Mouse (Mus musculus) bone marrow macrophage, adult 2 months (primary cell): ENCODE measurements around the gene Nhs. TPM values are rescaled to one million over a fixed set of nuclear protein-coding genes. Genes with fewer than 3 reads are reported as not detected.

Source experiments
- H3K27ac ChIP-seq: 2 replicates; pipeline ENCODE4 v1.5.1; 2012; ENCODE audit warnings: low read depth, low read length; ENCODE audit not compliant: insufficient read depth
- H3K4me1 ChIP-seq: 2 replicates; pipeline ENCODE4 v1.6.1; 2012; ENCODE audit warnings: low read length; ENCODE audit not compliant: control insufficient read depth, insufficient read depth
- H3K4me3 ChIP-seq: 2 replicates; pipeline ENCODE4 v1.5.1; 2012; ENCODE audit warnings: mild to moderate bottlenecking, low read length, moderate library complexity; ENCODE audit not compliant: insufficient read depth
- CTCF ChIP-seq: IDR thresholded peaks from 2 replicates; pipeline ENCODE4 v1.5.1; 2012; ENCODE audit warnings: low read depth, mild to moderate bottlenecking, low read length, moderate library complexity
- POLR2A ChIP-seq: IDR thresholded peaks from 2 replicates; pipeline ENCODE4 v1.6.1; 2012; ENCODE audit warnings: mild to moderate bottlenecking, low read depth, low read length, borderline replicate concordance
- polyA plus RNA-seq: library from polyadenylated mRNA; stranded (reverse); fragments of >200 nt; gene quantifications from 2 replicates; pipeline ENCODE4 v1.2.4, GENCODE M21; 2012; ENCODE audit not compliant: missing spikeins, insufficient read depth, insufficient read length

Gene Nhs
- polyA plus RNA-seq, 1 experiment = 0.07 TPM

DNA sequence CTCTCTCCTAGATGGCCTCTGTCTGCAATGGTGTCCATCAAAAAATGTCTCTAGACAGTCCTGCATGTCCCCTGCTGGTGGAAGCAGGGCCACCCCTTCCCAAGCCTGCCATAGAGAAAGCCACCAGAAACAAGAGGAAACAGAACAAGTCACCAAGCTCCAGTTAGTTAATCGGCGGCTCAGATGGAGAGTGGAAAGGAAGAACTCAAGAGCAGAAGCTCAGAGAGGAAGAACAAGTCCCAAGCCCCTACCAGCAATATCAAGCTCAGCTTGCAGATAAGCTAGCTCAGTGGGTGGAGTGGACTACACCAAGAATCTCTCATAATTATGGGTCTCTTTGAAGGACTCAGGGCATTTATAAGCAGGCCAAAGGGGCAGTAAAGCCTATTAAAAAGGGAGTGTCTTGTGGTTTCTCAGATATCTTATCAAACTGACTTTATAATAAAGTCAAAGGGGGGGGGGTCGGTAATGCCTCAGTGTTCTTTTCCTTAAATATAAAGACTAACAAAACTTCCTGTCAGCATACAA is 139.4 kb downstream of the Nhs start:
- Histone ChIP-seq H3K27ac (no peak overlapping the region), H3K4me3 (no peak overlapping the region), H3K4me1 (no peaks in the 10 kb centered on the region)
- TF ChIP-seq POLR2A (no peak), CTCF (no peak)

DNA sequence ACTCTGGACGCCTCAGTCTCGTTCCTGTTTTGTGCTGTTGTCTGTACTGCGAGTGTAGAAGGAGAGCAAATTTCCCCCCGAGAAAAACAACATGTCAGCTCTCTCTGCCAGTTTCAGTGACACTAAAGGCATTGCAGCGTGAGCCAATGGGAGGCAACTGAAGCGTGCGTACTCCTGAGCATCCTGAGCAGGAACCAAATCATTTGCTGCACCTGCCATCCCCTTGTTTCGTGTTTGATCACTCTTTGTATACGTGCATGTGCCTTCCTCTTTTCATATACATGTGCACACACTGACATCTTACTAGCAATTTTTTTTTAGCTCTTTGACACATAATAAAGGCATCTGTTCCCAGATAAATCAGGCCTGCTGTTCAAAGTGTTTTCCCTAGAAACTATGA is 142.1 kb downstream of the Nhs start:
- Histone ChIP-seq H3K27ac (no peak overlapping the region), H3K4me1 (no peaks in the 10 kb centered on the region), H3K4me3 (no peak overlapping the region)
- no peak for TF ChIP-seq POLR2A

- H3K4me3 ChIP-seq = no peak overlapping the region
- H3K27ac ChIP-seq = no peak overlapping the region
- TF ChIP-seq POLR2A = no peak
- TF ChIP-seq CTCF = no peak
- no peaks in the 10 kb centered on the region for H3K4me1 ChIP-seq
Observed at GRCm38 (mm10) chrX:162012570-162012969, 147.0 kb downstream of the Nhs start.

GRCm38 (mm10) chrX:162009876-162010275 is 149.7 kb downstream of the Nhs start:
- no peak for TF ChIP-seq CTCF
- no peak for TF ChIP-seq POLR2A
- no peak overlapping the region for H3K4me3 ChIP-seq
- H3K4me1 ChIP-seq = no peaks in the 10 kb centered on the region
- H3K27ac ChIP-seq = no peak overlapping the region

DNA sequence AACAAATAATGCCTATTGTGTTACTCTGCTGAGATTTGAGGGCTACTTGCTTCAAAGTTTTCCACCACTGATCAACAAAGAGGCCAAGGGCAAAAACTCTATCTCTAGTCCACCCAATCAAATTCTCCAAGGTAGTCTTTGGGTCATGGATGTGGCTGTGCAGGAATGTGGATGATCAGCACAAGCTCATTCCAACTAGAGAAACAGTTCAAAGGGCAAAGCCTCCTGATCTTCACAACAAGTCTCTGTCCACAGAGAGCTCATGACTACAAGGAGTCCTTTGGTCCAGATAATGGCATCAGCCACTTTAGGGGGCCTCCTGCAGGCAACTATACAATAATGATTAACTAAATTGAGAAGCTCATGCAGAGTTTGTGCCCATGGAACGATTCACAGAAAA is 155.7 kb downstream of the Nhs start:
- no peak for TF ChIP-seq POLR2A
- no peak for TF ChIP-seq CTCF
- no peaks in the 10 kb centered on the region for H3K4me1 ChIP-seq

GRCm38 (mm10) chrX:161998876-161999275 is 160.7 kb downstream of the Nhs start:
- H3K27ac ChIP-seq = no peak overlapping the region
- H3K4me3 ChIP-seq = no peak overlapping the region
- no peaks in the 10 kb centered on the region for H3K4me1 ChIP-seq
- TF ChIP-seq CTCF (no peak), POLR2A (no peak)

More for the DNA sequence above, 155.7 kb downstream of the Nhs start:
- no peak overlapping the region for H3K27ac ChIP-seq
- no peak overlapping the region for H3K4me3 ChIP-seq

DNA sequence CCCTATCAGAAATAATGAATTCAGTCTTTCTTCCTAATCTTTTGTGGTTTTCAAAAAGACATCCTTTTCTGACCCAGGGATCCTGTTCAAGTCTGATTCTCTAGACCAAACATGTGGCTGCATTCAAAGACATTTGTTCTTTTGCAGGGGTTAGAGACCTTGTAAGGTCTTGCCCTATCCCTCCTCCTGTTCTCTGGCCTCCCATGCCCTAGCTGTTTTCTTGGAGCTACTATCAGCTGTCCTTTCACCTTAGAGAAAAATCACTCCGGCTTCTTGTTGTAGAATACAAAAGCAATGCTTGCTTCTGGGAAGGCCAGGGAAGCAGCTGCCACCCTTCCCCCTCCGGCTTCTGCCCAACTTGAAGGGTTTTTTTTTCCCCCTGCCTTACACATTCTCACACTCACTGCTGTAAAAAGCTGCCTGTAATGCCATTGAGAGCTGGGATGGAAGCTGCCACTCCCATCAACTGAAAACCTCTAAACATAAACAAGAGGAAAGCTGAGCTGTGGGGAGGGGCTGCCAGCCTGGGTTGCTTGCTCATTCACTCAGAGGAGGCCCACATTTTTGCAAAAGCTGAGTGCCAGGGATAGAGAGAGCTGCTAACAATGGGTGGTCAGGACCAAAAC is 162.2 kb downstream of the Nhs start:
- Histone ChIP-seq H3K4me1 (no peaks in the 10 kb centered on the region), H3K4me3 (no peak overlapping the region), H3K27ac (no peak overlapping the region)
- TF ChIP-seq CTCF (no peak), POLR2A (no peak)

GRCm38 (mm10) chrX:161990171-161990570 is 169.4 kb downstream of the Nhs start:
- no peak overlapping the region for H3K27ac ChIP-seq
- no peak overlapping the region for H3K4me3 ChIP-seq
- TF ChIP-seq CTCF (no peak), POLR2A (no peak)
- no peaks in the 10 kb centered on the region for H3K4me1 ChIP-seq

- Histone ChIP-seq H3K4me1 (no peaks in the 10 kb centered on the region), H3K27ac (no peak overlapping the region), H3K4me3 (no peak overlapping the region)
- TF ChIP-seq POLR2A (no peak), CTCF (no peak)
Observed at GRCm38 (mm10) chrX:161984961-161985360, 174.6 kb downstream of the Nhs start.

DNA sequence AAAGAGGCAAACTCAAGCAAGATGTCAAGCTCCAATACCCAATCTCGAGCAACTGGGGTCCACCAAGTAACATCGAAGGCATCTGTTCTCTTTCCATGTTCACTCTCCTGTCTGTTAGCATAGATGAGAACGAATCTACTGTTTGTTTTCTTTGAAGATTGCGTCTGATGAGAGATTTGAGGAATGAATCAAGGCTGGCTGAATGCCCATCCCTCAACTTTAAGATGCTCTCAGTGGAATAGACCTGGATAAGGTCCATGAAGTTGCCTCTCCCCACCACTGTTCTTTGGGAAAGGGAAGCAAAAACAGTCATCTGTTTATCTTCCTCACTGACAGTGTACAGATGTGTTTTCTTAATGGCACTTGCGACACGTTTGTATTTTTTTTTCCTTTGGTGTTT is 178.1 kb downstream of the Nhs start:
- no peaks in the 10 kb centered on the region for H3K4me1 ChIP-seq

More for the DNA sequence above, 178.1 kb downstream of the Nhs start:
- H3K4me3 ChIP-seq = no peak overlapping the region
- TF ChIP-seq POLR2A (no peak), CTCF (no peak)
- no peak overlapping the region for H3K27ac ChIP-seq
